Mouse (Mus musculus) embryonic facial prominence, embryonic 12.5 days (tissue): Measurements from ENCODE around the gene Ptpru. TPM values are rescaled to one million over a fixed set of nuclear protein-coding genes. Genes with fewer than 3 reads are reported as not detected.

Experiments used
- ATAC-seq: fragments of 200-750 bp; cut with Nextera tagmentation; 2 replicates; pipeline ENCODE4 v1.8.0; 2017; ENCODE audit not compliant: insufficient number of reproducible peaks, insufficient read depth, low FRiP score, low TSS enrichment
- H3K27ac ChIP-seq: fragments of 300-500 bp; sonication (generic); 2 replicates; pipeline ENCODE4 v1.5.1; 2016; ENCODE audit warnings: mild to moderate bottlenecking
- H3K27me3 ChIP-seq: fragments of 300-500 bp; sonication (generic); 2 replicates; pipeline ENCODE4 v1.6.1; 2016; ENCODE audit warnings: mild to moderate bottlenecking, moderate library complexity
- H3K36me3 ChIP-seq: fragments of 300-500 bp; sonication (generic); 2 replicates; pipeline ENCODE4 v1.6.1; 2016; ENCODE audit warnings: mild to moderate bottlenecking
- H3K4me1 ChIP-seq: fragments of 300-500 bp; sonication (generic); 2 replicates; pipeline ENCODE4 v1.6.1; 2016
- H3K4me2 ChIP-seq: fragments of 300-500 bp; sonication (generic); replicated peaks from 2 replicates; pipeline ENCODE4 v1.6.1; 2016; ENCODE audit warnings: mild to moderate bottlenecking, moderate library complexity
- H3K4me3 ChIP-seq: fragments of 300-500 bp; sonication (generic); 2 replicates; pipeline ENCODE4 v1.5.1; 2016; ENCODE audit warnings: mild to moderate bottlenecking
- H3K9ac ChIP-seq: fragments of 300-500 bp; sonication (generic); 2 replicates; pipeline ENCODE4 v1.6.1; 2016; ENCODE audit warnings: mild to moderate bottlenecking, moderate library complexity
- H3K9me3 ChIP-seq: fragments of 300-500 bp; sonication (generic); 2 replicates; pipeline ENCODE4 v1.6.1; 2016; ENCODE audit warnings: mild to moderate bottlenecking, moderate library complexity
- WGBS: fragments of 180-500 bp; shearing (Covaris S2); methylation state at CpG from one replicate; pipeline ENCODE4 v1.1.7; 2016; 5-methylcytosine and 5-hydroxymethylcytosine counted together
- polyA plus RNA-seq: library from polyadenylated mRNA; unstranded; fragments of >200 nt; fragmentation: Nextera tagmentation; extraction: Ambion mirVana; gene quantifications from 2 replicates; pipeline ENCODE4 v1.2.1, GENCODE M21; 2016

The Ptpru gene
- polyA plus RNA-seq, 1 experiment from 2014 or later, result 38.1 TPM

GRCm38 (mm10) chr4:131861341-131861739 is 23.3 kb upstream of the Ptpru start:
- WGBS, result 81% methylated on average over 4 of the region's 4 CpGs
- Histone ChIP-seq H3K4me2 (no peak overlapping the region), H3K4me1 (peaks cover 7% of the 10 kb centered on the region), H3K27ac (peak overlapping the region; percentile 69; the same call in 1 of the 2 replicates), H3K9ac (no peak overlapping the region), H3K9me3 (no peaks in the 10 kb centered on the region), H3K36me3 (peaks cover 49% of the 10 kb centered on the region), H3K27me3 (no peaks in the 10 kb centered on the region), H3K4me3 (no peak overlapping the region)
- no peak for ATAC-seq

GRCm38 (mm10) chr4:131860492-131861340 is 22.6 kb upstream of the Ptpru start:
- H3K9me3 ChIP-seq, result no peaks in the 10 kb centered on the region
- H3K27me3 ChIP-seq, result no peaks in the 10 kb centered on the region
- no peak overlapping the region for H3K4me3 ChIP-seq
- peak overlapping the region; percentile 69; the same call in 1 of the 2 replicates for H3K27ac ChIP-seq
- 40% methylated on average over 15 of the region's 15 CpGs for WGBS
- no peak overlapping the region for H3K4me2 ChIP-seq
- H3K4me1 ChIP-seq, result peaks cover 7% of the 10 kb centered on the region
- ATAC-seq, result no peak; the same call in 1 of the 2 replicates
- H3K9ac ChIP-seq, result no peak overlapping the region
- H3K36me3 ChIP-seq, result peaks cover 45% of the 10 kb centered on the region

GRCm38 (mm10) chr4:131854950-131855349 is 16.9 kb upstream of the Ptpru start:
- Histone ChIP-seq H3K4me1 (peaks cover 4% of the 10 kb centered on the region; the same call in 1 of the 2 replicates), H3K4me2 (no peak overlapping the region), H3K27me3 (no peaks in the 10 kb centered on the region), H3K27ac (no peak overlapping the region), H3K9me3 (no peaks in the 10 kb centered on the region), H3K9ac (no peak overlapping the region), H3K36me3 (peaks cover 21% of the 10 kb centered on the region; the same call in 1 of the 2 replicates), H3K4me3 (no peak overlapping the region)
- WGBS, result 76% methylated on average over 5 of the region's 5 CpGs
- no peak for ATAC-seq

GRCm38 (mm10) chr4:131849986-131850638 is 12.0 kb upstream of the Ptpru start:
- WGBS, result 50% methylated on average over 5 of the region's 5 CpGs
- Histone ChIP-seq H3K9me3 (no peaks in the 10 kb centered on the region), H3K4me1 (peaks cover 19% of the 10 kb centered on the region; the same call in 1 of the 2 replicates), H3K9ac (no peak overlapping the region), H3K4me3 (no peak overlapping the region), H3K27me3 (no peaks in the 10 kb centered on the region), H3K36me3 (no peaks in the 10 kb centered on the region), H3K4me2 (no peak overlapping the region), H3K27ac (peak overlapping the region; percentile 69)
- no peak for ATAC-seq

GRCm38 (mm10) chr4:131848082-131848481 is 10.0 kb upstream of the Ptpru start:
- H3K4me2 ChIP-seq, result no peak overlapping the region
- peaks cover 25% of the 10 kb centered on the region for H3K4me1 ChIP-seq
- no peak overlapping the region for H3K9ac ChIP-seq
- no peaks in the 10 kb centered on the region for H3K36me3 ChIP-seq
- WGBS, result 42% methylated on average over 6 of the region's 6 CpGs
- no peaks in the 10 kb centered on the region for H3K9me3 ChIP-seq
- H3K27ac ChIP-seq, result peak overlapping the region; percentile 59
- H3K27me3 ChIP-seq, result no peaks in the 10 kb centered on the region
- H3K4me3 ChIP-seq, result no peak overlapping the region
- no peak for ATAC-seq

- Histone ChIP-seq H3K36me3 (no peaks in the 10 kb centered on the region), H3K4me1 (peaks cover 25% of the 10 kb centered on the region), H3K27ac (0 out of 2 replicates have a peak overlapping the region, but pooled peaks have one; percentile 59), H3K9me3 (no peaks in the 10 kb centered on the region), H3K9ac (no peak overlapping the region), H3K4me3 (no peak overlapping the region), H3K27me3 (peaks cover 2% of the 10 kb centered on the region; the same call in 1 of the 2 replicates), H3K4me2 (no peak overlapping the region)
- 84% methylated on average over 8 of the region's 8 CpGs for WGBS
- no peak for ATAC-seq
Observed at GRCm38 (mm10) chr4:131845991-131846778, 8.1 kb upstream of the Ptpru start.

GRCm38 (mm10) chr4:131843290-131843743 is 5.2 kb upstream of the Ptpru start, which contains the start of gene Mecr:
Gene Mecr (plus strand): TSS chr4:131843470.
- Histone ChIP-seq H3K27ac (no peak within 1 kb of the TSS), H3K36me3 (no peaks in the 10 kb centered on the region), H3K9ac (peak within 1 kb of the TSS; percentile 63), H3K27me3 (peaks cover 3% of the 10 kb centered on the region; the same call in 1 of the 2 replicates), H3K4me2 (peak within 1 kb of the TSS; percentile 85), H3K4me3 (peak within 1 kb of the TSS; percentile 74), H3K9me3 (no peaks in the 10 kb centered on the region), H3K4me1 (peaks cover 14% of the 10 kb centered on the region)
- WGBS, result under 1% methylated on average over 37 of the region's 37 CpGs
- ATAC-seq, result peak; percentile 65

GRCm38 (mm10) chr4:131836891-131837491 is 1.1 kb downstream of the Ptpru start:
- Histone ChIP-seq H3K9ac (peak overlapping the region; percentile 76), H3K9me3 (no peaks in the 10 kb centered on the region), H3K4me2 (peak overlapping the region; percentile 94), H3K4me3 (peak overlapping the region; percentile 68), H3K36me3 (no peaks in the 10 kb centered on the region), H3K4me1 (peaks cover 36% of the 10 kb centered on the region), H3K27ac (0 out of 2 replicates have a peak overlapping the region, but pooled peaks have one; percentile 38), H3K27me3 (peaks cover 14% of the 10 kb centered on the region; the same call in 1 of the 2 replicates)
- 0% methylated on average over 62 of the region's 76 CpGs for WGBS
- ATAC-seq, result peak; percentile 16; the same call in 1 of the 2 replicates

- peak overlapping the region; percentile 68 for H3K4me3 ChIP-seq
- WGBS, result 1% methylated on average over 38 of the region's 39 CpGs
- peak overlapping the region; percentile 94 for H3K4me2 ChIP-seq
- no peaks in the 10 kb centered on the region for H3K9me3 ChIP-seq
- H3K27ac ChIP-seq, result 0 out of 2 replicates have a peak overlapping the region, but pooled peaks have one; percentile 38
- H3K36me3 ChIP-seq, result no peaks in the 10 kb centered on the region
- H3K9ac ChIP-seq, result peak overlapping the region; percentile 76
- H3K27me3 ChIP-seq, result peaks cover 14% of the 10 kb centered on the region; the same call in 1 of the 2 replicates
- ATAC-seq, result no peak
- peaks cover 41% of the 10 kb centered on the region for H3K4me1 ChIP-seq
Observed at GRCm38 (mm10) chr4:131836351-131836881, 1.7 kb downstream of the Ptpru start.

- Histone ChIP-seq H3K4me3 (no peak overlapping the region), H3K36me3 (no peaks in the 10 kb centered on the region), H3K27ac (peak overlapping the region; percentile 59), H3K4me1 (peaks cover 53% of the 10 kb centered on the region), H3K4me2 (0 out of 2 replicates have a peak overlapping the region, but pooled peaks have one; percentile 8), H3K9ac (no peak overlapping the region), H3K9me3 (no peaks in the 10 kb centered on the region), H3K27me3 (peaks cover 11% of the 10 kb centered on the region; the same call in 1 of the 2 replicates)
- ATAC-seq, result peak; percentile 23; the same call in 1 of the 2 replicates
- WGBS, result 21% methylated on average over 9 of the region's 9 CpGs
Observed at GRCm38 (mm10) chr4:131833971-131834609, 4.0 kb downstream of the Ptpru start.
